Comparison of ENCODE assay signal across 26 mouse cellular contexts in the genomic region with DNA sequence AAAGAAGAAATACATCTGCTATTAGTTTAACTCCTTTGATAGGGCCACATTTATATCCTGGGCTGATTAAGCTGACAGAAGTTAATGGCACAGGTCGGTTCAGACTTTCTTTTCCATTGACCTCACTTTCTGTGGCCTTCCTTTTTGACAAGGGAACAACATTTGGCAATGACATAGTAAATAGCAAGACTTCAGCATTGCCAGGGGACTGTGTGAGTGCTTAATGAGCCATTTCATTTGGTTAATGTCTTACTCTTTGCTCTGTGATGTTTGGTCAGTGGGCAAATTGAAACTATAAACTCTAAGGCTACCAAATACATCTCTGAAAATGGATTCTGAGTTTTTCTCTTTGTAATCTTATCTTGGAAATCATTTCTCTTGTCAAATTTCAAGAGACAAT.
A peak's percentile ranks its signal among the peaks of the same experiment; 100 is the strongest.
DNase-seq lines count a peak whose midpoint lies in the region; ATAC-seq and TF ChIP-seq lines count a peak whose summit lies in the region.
"Had no signal": no experiment of that assay in that cellular context is flagged by ENCODE, and none has a peak within 500 bp of the region (broad histone marks: within the 10 kb centered on the region; RNA-seq: fewer than 3 reads in every experiment).

No protein-coding gene starts in this region.

- no peak overlapping the region for H3K4me2 ChIP-seq in kidney, embryonic 14.5 days (replicated peaks; ENCODE audit: low read depth, low read length)
- H3K4me2 ChIP-seq in kidney, embryonic 16.5 days (replicated peaks; ENCODE audit: low read depth, low read length), result no peak overlapping the region
- no peak overlapping the region for H3K4me2 ChIP-seq in neural tube, embryonic 15.5 days
- H3K4me2 ChIP-seq: forebrain, embryonic 13.5 days; heart, embryonic 13.5 days had no signal

- no peaks in the 10 kb centered on the region for H3K4me1 ChIP-seq in kidney, adult 2 months (ENCODE audit: control insufficient read depth, insufficient read depth, low read length)
- H3K4me1 ChIP-seq in kidney, embryonic 14.5 days (ENCODE audit: control insufficient read depth, insufficient read depth, low read length), result no peaks in the 10 kb centered on the region
- H3K4me1 ChIP-seq in kidney, embryonic 16.5 days (ENCODE audit: insufficient read depth, low read length), result no peaks in the 10 kb centered on the region
- no peaks in the 10 kb centered on the region for H3K4me1 ChIP-seq in neural tube, embryonic 15.5 days
- H3K4me1 ChIP-seq: forebrain, embryonic 10.5 days; forebrain, embryonic 13.5 days; heart, embryonic 10.5 days; heart, embryonic 13.5 days had no signal

- DNase-seq in kidney, adult 2 months, result peak; percentile 73
- DNase-seq in kidney, adult 18-20 months, result no peak
- DNase-seq in kidney, postnatal 36 days, result peak; percentile 21 to 54
- no peak for DNase-seq in right cerebral cortex, postnatal 36 days (ENCODE audit: low spot score in 2 of 2)
- DNase-seq: adrenal gland, postnatal 10 days; adrenal gland, postnatal 36 days; B cell, adult 2 months; cerebellum, adult 18-20 months; cerebellum, adult 9-10 months; cerebellum, postnatal 14 days; gastrocnemius, postnatal 10 days; gastrocnemius, postnatal 36 days; heart, adult 2 months; heart, postnatal 14 days; heart, postnatal 4 days had no signal

- H3K4me3 ChIP-seq in kidney, adult 2 months (ENCODE audit: insufficient read depth, low read depth, low read length), result no peak overlapping the region
- H3K4me3 ChIP-seq in kidney, embryonic 14.5 days (ENCODE audit: low read length), result no peak overlapping the region
- no peak overlapping the region for H3K4me3 ChIP-seq in kidney, embryonic 16.5 days (ENCODE audit: low read length)
- no peak overlapping the region for H3K4me3 ChIP-seq in neural tube, embryonic 15.5 days (replicated peaks)
- H3K4me3 ChIP-seq: forebrain, embryonic 10.5 days; forebrain, embryonic 13.5 days; heart, adult 2 months; heart, embryonic 10.5 days; heart, embryonic 13.5 days had no signal

- H3K9me3 ChIP-seq in kidney, embryonic 14.5 days (ENCODE audit: control insufficient read depth, low read length), result no peaks in the 10 kb centered on the region
- H3K9me3 ChIP-seq in kidney, embryonic 16.5 days (ENCODE audit: low read length), result no peaks in the 10 kb centered on the region
- H3K9me3 ChIP-seq in neural tube, embryonic 15.5 days (replicated peaks), result no peaks in the 10 kb centered on the region
- H3K9me3 ChIP-seq: forebrain, embryonic 10.5 days; forebrain, embryonic 13.5 days; G1E had no signal

- no peak for TF ChIP-seq POLR2A in kidney, adult 2 months (IDR thresholded peaks at IDR 0.05; ENCODE audit: low read depth, low read length)

- no peaks in the 10 kb centered on the region for H3K27me3 ChIP-seq in kidney, adult 2 months (replicated peaks; ENCODE audit: control insufficient read depth, insufficient read depth, low read length)
- H3K27me3 ChIP-seq in kidney, embryonic 14.5 days (ENCODE audit: control insufficient read depth, insufficient read depth, low read length), result no peaks in the 10 kb centered on the region
- H3K27me3 ChIP-seq in kidney, embryonic 16.5 days (ENCODE audit: insufficient read depth, low read length), result no peaks in the 10 kb centered on the region
- H3K27me3 ChIP-seq in neural tube, embryonic 15.5 days (replicated peaks), result no peaks in the 10 kb centered on the region
- H3K27me3 ChIP-seq: CH12.LX; forebrain, embryonic 13.5 days; heart, embryonic 13.5 days; Patski had no signal

- 21% methylated on average over 1 of the region's 1 CpGs for WGBS in kidney, adult 2 months
- 10% methylated on average over 1 of the region's 1 CpGs for WGBS in kidney, embryonic 14.5 days
- 12% methylated on average over 1 of the region's 1 CpGs for WGBS in kidney, embryonic 16.5 days
- 48% methylated on average over 1 of the region's 1 CpGs for WGBS in neural tube, embryonic 15.5 days

- H3K27ac ChIP-seq in kidney, adult 2 months (ENCODE audit: insufficient read depth, low read depth, low read length), result no peak overlapping the region
- H3K27ac ChIP-seq in kidney, embryonic 14.5 days (ENCODE audit: low read depth, low read length), result no peak overlapping the region
- H3K27ac ChIP-seq in kidney, embryonic 16.5 days (ENCODE audit: low read length), result no peak overlapping the region
- no peak overlapping the region for H3K27ac ChIP-seq in neural tube, embryonic 15.5 days (replicated peaks)
- H3K27ac ChIP-seq: forebrain, embryonic 10.5 days; forebrain, embryonic 13.5 days; heart, adult 2 months; heart, embryonic 10.5 days; heart, embryonic 13.5 days had no signal

- H3K9ac ChIP-seq in kidney, embryonic 14.5 days (ENCODE audit: low read depth, low read length), result no peak overlapping the region
- H3K9ac ChIP-seq in kidney, embryonic 16.5 days (replicated peaks; ENCODE audit: low read length), result no peak overlapping the region
- no peak overlapping the region for H3K9ac ChIP-seq in neural tube, embryonic 15.5 days (replicated peaks)
- H3K9ac ChIP-seq: forebrain, embryonic 13.5 days; heart, embryonic 13.5 days had no signal

- no peak for TF ChIP-seq CTCF in kidney, adult 2 months (conservative IDR thresholded peaks at IDR 0.05; ENCODE audit: insufficient read depth, insufficient read length, low read depth, low read length)

- peak; percentile 60; the same call in 1 of the 2 replicates for ATAC-seq in kidney, embryonic 14.5 days (ENCODE audit: low FRiP score, low TSS enrichment)
- ATAC-seq in kidney, embryonic 16.5 days (ENCODE audit: low FRiP score, low TSS enrichment), result peak; percentile 75; the same call in 1 of the 2 replicates
- no peak for ATAC-seq in neural tube, embryonic 15.5 days (ENCODE audit: low FRiP score)
- ATAC-seq: forebrain, embryonic 13.5 days; forebrain, embryonic 16.5 days; Patski had no signal

- no peaks in the 10 kb centered on the region for H3K36me3 ChIP-seq in kidney, adult 2 months (ENCODE audit: control insufficient read depth, insufficient read depth, low read length)
- H3K36me3 ChIP-seq in kidney, embryonic 14.5 days (ENCODE audit: control insufficient read depth, insufficient read depth, low read length), result no peaks in the 10 kb centered on the region
- H3K36me3 ChIP-seq in kidney, embryonic 16.5 days (ENCODE audit: insufficient read depth, low read length), result no peaks in the 10 kb centered on the region
- H3K36me3 ChIP-seq in neural tube, embryonic 15.5 days, result no peaks in the 10 kb centered on the region
- H3K36me3 ChIP-seq: forebrain, embryonic 10.5 days; G1E; heart, embryonic 10.5 days; heart, embryonic 13.5 days had no signal

Comparison
In these comparisons a context has a peak if more than half of its experiments do, and no peak if none do; other contexts are left out.
1. DNase-seq: peak in kidney, adult 2 months (single experiment) and kidney, postnatal 36 days (2 of 2); none in kidney, adult 18-20 months (single experiment) and right cerebral cortex, postnatal 36 days (0 of 2).